Mouse (Mus musculus) hindbrain, embryonic 15.5 days (tissue): Measurements from ENCODE around the gene Enox1. TPM values are rescaled to one million over a fixed set of nuclear protein-coding genes. Genes with fewer than 3 reads are reported as not detected.

Experiments used
- polyA plus RNA-seq: library from polyadenylated mRNA; unstranded; fragments of >200 nt; fragmentation: Nextera tagmentation; extraction: Ambion mirVana; gene quantifications from 2 replicates; pipeline ENCODE4 v1.2.1, GENCODE M21; 2015

Enox1 gene
- polyA plus RNA-seq, 1 experiment from 2014 or later: 43.5 TPM

Other genes starting within 250 kb of the Enox1 start
- gene Ccdc122, start 120.0 kb upstream of the Enox1 start, polyA plus RNA-seq: 0.48 and 1.4 TPM in 2 replicates
- 2.6 and 3.0 TPM in 2 replicates for gene Lacc1, start 119.9 kb upstream of the Enox1 start, polyA plus RNA-seq